Mouse (Mus musculus): Measurements from ENCODE around the gene Col2a1. TPM values are rescaled to one million over a fixed set of nuclear protein-coding genes. Genes with fewer than 3 reads are reported as not detected.

The Col2a1 gene
- polyA plus RNA-seq, 1 experiment from 2014 or later: 885 TPM

DNA sequence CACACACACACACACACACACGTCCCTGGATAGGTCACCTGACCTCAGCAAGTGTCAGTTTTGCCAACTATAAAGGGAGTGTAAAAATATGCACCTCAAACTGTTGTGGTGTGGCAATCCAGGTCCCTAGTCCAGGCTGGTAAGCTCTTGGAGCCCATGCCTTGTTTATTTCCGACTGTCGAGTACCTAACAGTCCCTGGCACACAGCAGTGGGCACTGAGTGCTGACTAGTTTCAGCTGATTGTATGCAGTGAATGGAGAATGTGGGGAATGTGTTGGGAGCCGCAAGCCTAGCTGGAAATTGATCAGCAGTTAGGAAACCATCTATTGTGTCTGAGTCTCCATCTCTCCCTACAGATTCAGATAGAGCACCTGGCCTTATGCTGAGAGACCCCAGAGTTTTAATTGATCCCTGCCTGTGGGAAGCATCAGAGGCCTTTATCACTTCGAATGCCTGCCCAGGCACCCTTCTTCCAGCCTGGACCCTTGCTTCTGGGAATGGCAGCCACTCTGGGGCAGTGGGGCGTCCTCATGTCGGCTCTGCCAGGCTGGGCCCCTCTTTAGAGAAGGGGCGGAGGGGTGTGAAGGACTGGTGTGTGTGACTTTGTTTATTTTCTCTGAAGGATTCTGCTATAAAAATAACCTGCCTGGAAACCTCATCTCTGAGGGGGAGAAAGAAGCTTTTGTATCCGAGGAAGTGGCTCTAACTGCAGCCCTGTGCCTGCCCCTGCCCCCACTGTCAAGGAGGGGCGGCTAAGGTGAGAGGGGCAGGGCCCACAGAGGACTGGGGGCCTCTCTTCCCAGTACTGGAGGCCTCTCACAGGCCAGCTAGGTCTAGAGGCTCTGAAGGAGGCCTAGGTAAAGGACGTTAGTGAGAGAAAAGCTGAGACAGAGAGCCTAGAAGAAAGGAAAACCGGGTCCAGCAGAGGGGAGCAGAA lies 22.7 kb upstream of the Col2a1 start:
- H3K36me3 ChIP-seq: no peaks in the 10 kb centered on the region
- peak overlapping the region; percentile 84 for H3K27ac ChIP-seq
- ATAC-seq (ENCODE audit: insufficient number of reproducible peaks, low FRiP score, low TSS enrichment, low read depth): peak; percentile 71
- no peak overlapping the region for H3K4me2 ChIP-seq
- 31% methylated on average over 12 of the region's 12 CpGs for WGBS
- H3K9me3 ChIP-seq: no peaks in the 10 kb centered on the region
- peaks cover 40% of the 10 kb centered on the region for H3K4me1 ChIP-seq
- no peak overlapping the region for H3K9ac ChIP-seq
- no peaks in the 10 kb centered on the region for H3K27me3 ChIP-seq
- no peak overlapping the region for H3K4me3 ChIP-seq

DNA sequence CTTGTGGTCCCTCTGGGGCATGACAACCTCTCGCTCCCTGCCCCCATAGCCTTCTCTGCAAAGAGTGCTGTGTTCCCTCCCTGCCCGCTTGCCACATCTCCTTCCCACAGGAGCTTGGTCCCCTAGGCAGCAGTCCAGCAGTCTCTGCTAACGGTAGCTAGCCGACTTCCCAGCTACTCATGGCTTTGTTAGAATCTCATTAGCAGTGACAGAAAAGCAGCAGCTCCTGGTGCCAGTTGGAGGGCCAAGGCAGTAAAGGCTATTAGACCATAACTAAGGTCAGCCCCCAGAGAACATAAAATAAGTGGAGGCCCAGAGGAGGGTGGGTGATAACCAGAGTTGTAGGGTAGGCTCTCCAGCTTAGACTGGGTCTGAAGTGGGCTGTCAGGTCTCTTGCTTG lies 21.1 kb upstream of the Col2a1 start:
- no peak overlapping the region for H3K9ac ChIP-seq
- no peaks in the 10 kb centered on the region for H3K36me3 ChIP-seq
- ATAC-seq (ENCODE audit: insufficient number of reproducible peaks, low FRiP score, low TSS enrichment, low read depth): no peak
- 44% methylated on average over 4 of the region's 4 CpGs for WGBS
- H3K27ac ChIP-seq: peak overlapping the region; percentile 84
- H3K4me3 ChIP-seq: no peak overlapping the region
- no peaks in the 10 kb centered on the region for H3K27me3 ChIP-seq
- H3K9me3 ChIP-seq: no peaks in the 10 kb centered on the region
- H3K4me1 ChIP-seq: peaks cover 43% of the 10 kb centered on the region
- no peak overlapping the region for H3K4me2 ChIP-seq

DNA sequence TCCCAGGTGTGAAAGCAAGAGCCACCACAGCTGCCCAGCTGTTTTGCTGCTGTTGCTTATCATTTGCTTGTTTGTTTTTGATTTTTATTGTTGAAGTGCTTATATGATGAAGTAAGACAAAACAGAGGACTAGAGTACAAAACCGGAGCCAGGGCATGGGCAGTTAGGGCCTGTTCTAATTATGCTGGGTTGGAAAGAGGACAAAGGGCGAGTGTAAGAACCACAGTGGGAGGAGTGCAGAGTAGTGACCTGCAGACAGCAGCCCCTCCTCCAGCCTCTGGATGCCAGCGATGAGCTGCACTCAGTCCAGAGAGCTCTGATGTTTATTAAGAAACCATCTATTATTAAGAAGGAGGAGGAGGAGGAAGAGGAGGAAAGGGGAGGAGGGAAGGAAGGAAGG lies 18.6 kb upstream of the Col2a1 start:
- Histone ChIP-seq H3K27ac (no peak overlapping the region), H3K9ac (no peak overlapping the region)

DNA sequence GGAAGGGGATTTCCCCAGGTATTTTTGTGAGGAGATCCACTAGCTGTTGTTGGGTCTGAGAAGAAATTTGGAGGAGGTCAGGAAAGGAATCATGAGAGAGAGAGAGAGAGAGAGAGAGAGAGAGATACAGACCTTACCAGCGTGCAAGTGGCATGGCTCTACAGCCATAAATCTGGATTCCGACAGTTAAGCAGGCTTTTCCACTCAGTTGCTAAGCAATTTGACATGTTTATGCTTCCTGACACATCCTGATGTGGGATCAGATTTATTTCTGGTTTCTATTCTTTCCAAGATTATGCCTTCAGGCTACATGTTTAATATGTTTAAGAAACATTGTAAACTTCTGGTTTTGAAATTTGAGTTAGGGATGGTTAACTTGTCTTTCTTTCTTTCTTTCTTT lies 17.4 kb upstream of the Col2a1 start:
- H3K9ac ChIP-seq: no peak overlapping the region
- no peak overlapping the region for H3K4me2 ChIP-seq
- no peaks in the 10 kb centered on the region for H3K27me3 ChIP-seq
- H3K4me3 ChIP-seq: no peak overlapping the region
- no peaks in the 10 kb centered on the region for H3K36me3 ChIP-seq
- H3K9me3 ChIP-seq: no peaks in the 10 kb centered on the region
- WGBS: 8% methylated on average over 2 of the region's 2 CpGs
- ATAC-seq (ENCODE audit: insufficient number of reproducible peaks, low FRiP score, low TSS enrichment, low read depth): no peak
- H3K27ac ChIP-seq: no peak overlapping the region; the same call in 1 of the 2 replicates
- peaks cover 20% of the 10 kb centered on the region for H3K4me1 ChIP-seq

More for the DNA sequence above, 18.6 kb upstream of the Col2a1 start:
- H3K4me1 ChIP-seq: peaks cover 33% of the 10 kb centered on the region
- no peak overlapping the region for H3K4me3 ChIP-seq
- H3K9me3 ChIP-seq: no peaks in the 10 kb centered on the region
- 43% methylated on average over 3 of the region's 3 CpGs for WGBS
- H3K36me3 ChIP-seq: no peaks in the 10 kb centered on the region
- H3K4me2 ChIP-seq: no peak overlapping the region
- no peaks in the 10 kb centered on the region for H3K27me3 ChIP-seq
- no peak for ATAC-seq (ENCODE audit: insufficient number of reproducible peaks, low FRiP score, low TSS enrichment, low read depth)

DNA sequence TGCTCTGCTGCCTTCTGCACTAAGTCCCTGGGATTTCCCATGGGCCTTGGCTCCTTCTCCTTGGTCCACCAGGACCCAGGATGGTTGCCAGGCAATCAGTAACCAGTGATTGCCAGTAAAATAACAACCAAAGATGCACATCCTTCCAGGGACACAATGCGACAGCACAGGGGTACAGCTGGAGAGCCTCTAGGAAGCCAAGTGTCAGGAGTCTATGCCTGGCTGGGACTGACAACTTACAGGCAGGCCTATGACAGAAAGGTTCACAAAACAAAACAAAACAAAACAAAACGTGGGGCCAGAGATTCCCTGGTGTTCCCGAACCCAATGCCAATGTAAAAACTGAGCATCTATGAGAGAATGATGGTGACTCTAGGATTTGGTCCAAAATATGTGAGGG lies 14.6 kb upstream of the Col2a1 start:
- H3K9ac ChIP-seq: no peak overlapping the region
- no peaks in the 10 kb centered on the region for H3K36me3 ChIP-seq
- H3K27me3 ChIP-seq: no peaks in the 10 kb centered on the region
- no peak for ATAC-seq (ENCODE audit: insufficient number of reproducible peaks, low FRiP score, low TSS enrichment, low read depth)
- H3K4me3 ChIP-seq: no peak overlapping the region
- H3K4me2 ChIP-seq: no peak overlapping the region
- 75% methylated on average over 3 of the region's 3 CpGs for WGBS
- no peaks in the 10 kb centered on the region for H3K9me3 ChIP-seq
- 0 out of 2 replicates have a peak, but pooled peaks cover 9% of the 10 kb centered on the region for H3K4me1 ChIP-seq
- H3K27ac ChIP-seq: no peak overlapping the region

DNA sequence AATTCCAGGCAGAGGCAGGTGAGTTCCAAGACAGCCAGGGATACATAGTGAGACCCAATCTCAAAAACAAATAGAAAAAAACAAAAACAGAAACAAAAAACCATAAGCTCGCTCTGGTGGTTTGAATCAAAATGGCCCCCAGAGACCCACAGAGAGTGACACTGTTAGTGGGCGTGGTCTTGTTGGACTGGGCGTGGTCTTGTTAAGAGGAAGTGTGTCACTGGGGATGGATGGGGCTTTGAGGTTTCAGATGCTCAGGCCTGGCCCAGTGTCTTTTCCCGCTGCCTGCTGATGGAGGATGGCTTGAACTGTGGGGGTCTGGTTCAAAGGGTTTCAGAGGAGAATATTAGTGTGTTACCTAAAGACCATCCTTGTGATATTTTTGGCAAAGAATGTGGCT lies 13.4 kb upstream of the Col2a1 start:
- Histone ChIP-seq H3K27me3 (no peaks in the 10 kb centered on the region), H3K36me3 (no peaks in the 10 kb centered on the region), H3K4me3 (no peak overlapping the region), H3K4me2 (no peak overlapping the region), H3K27ac (no peak overlapping the region), H3K9ac (no peak overlapping the region), H3K9me3 (no peaks in the 10 kb centered on the region), H3K4me1 (0 out of 2 replicates have a peak, but pooled peaks cover 9% of the 10 kb centered on the region)
- 82% methylated on average over 4 of the region's 4 CpGs for WGBS
- ATAC-seq (ENCODE audit: insufficient number of reproducible peaks, low FRiP score, low TSS enrichment, low read depth): no peak

DNA sequence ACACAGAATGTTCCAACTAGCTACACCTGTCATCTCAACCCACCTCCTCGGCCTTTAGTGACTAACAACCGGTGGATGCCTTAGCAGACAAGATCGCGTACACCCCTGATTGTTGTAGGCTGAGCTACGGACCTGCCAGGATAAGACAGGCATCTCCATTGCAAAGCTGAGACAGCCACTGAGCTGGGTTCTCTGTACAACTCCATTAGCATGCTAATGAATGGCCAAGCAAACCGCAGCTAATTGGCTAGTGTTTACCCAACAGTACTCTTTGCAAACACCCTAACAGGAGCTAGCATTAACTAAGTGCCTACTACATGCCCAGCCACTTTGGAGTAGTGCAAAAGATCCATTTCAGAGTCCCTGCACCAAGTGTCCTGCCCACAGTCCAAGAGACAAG lies 8.3 kb upstream of the Col2a1 start:
- no peak overlapping the region for H3K4me3 ChIP-seq
- no peaks in the 10 kb centered on the region for H3K9me3 ChIP-seq
- 0 out of 2 replicates have a peak, but pooled peaks cover 3% of the 10 kb centered on the region for H3K4me1 ChIP-seq
- H3K27me3 ChIP-seq: no peaks in the 10 kb centered on the region
- WGBS: 77% methylated on average over 6 of the region's 6 CpGs
- no peak overlapping the region for H3K9ac ChIP-seq
- no peaks in the 10 kb centered on the region for H3K36me3 ChIP-seq
- no peak overlapping the region for H3K27ac ChIP-seq
- no peak overlapping the region for H3K4me2 ChIP-seq
- ATAC-seq (ENCODE audit: insufficient number of reproducible peaks, low FRiP score, low TSS enrichment, low read depth): no peak

DNA sequence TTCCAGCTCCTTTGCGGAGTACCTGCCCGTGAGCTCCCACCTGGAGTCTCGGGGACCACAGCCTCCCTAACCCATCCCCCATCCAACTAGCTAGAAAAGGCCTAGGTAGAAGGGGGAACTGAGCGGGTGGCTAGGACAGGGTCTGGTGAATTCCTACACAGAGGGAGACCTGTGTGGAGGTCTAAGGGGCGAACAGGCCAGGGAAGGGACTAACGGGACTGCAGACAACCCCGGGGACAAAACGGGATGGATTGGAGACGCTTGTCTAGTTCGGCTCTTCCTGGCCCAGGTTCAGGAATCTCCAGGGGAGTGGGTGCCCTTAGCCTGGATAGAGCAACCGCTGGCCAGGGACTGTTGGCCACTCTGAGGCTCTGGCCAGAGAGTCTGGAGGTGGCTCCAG lies 686 bp upstream of the Col2a1 start:
- no peak for ATAC-seq (ENCODE audit: insufficient number of reproducible peaks, low FRiP score, low TSS enrichment, low read depth)
- H3K9ac ChIP-seq: 0 out of 2 replicates have a peak overlapping the region, but pooled peaks have one; percentile 4

DNA sequence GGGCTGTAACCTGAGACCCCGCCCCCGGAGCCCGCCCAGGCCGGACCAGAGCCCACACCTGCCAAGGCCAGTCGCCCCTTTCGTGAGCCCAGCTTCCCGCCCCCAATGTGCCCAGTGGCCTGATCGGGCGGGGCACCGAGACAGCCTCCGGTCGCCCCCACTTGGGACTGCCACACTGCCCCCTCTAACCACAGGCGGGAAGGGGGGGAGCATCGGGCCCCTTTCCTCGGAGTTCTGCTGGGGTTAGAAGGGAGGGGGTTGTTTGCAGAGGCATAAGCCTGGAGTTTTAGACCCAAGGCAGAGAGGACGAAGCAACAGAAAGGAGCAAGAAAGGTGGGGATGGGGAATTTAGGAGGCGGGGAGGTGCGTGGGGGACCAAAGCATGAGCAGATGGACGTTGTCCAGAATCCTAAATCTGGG lies 255 bp upstream of the Col2a1 start:
- H3K4me1 ChIP-seq: peaks cover 47% of the 10 kb centered on the region
- H3K9ac ChIP-seq: peak overlapping the region; percentile 56
- H3K27ac ChIP-seq: peak overlapping the region; percentile 91
- no peaks in the 10 kb centered on the region for H3K9me3 ChIP-seq
- 2% methylated on average over 19 of the region's 19 CpGs for WGBS
- ATAC-seq (ENCODE audit: insufficient number of reproducible peaks, low FRiP score, low TSS enrichment, low read depth): no peak; the same call in none of the 2 replicates
- peak overlapping the region; percentile 81 for H3K4me2 ChIP-seq
- H3K4me3 ChIP-seq: peak overlapping the region; percentile 52
- H3K36me3 ChIP-seq: no peaks in the 10 kb centered on the region
- H3K27me3 ChIP-seq: peaks cover 35% of the 10 kb centered on the region

More for the DNA sequence above, 686 bp upstream of the Col2a1 start:
- Histone ChIP-seq H3K4me3 (peak overlapping the region; percentile 52), H3K27ac (peak overlapping the region; percentile 78), H3K4me2 (peak overlapping the region; percentile 81), H3K4me1 (peaks cover 45% of the 10 kb centered on the region), H3K36me3 (no peaks in the 10 kb centered on the region), H3K9me3 (no peaks in the 10 kb centered on the region), H3K27me3 (peaks cover 31% of the 10 kb centered on the region)
- WGBS: 15% methylated on average over 11 of the region's 11 CpGs

DNA sequence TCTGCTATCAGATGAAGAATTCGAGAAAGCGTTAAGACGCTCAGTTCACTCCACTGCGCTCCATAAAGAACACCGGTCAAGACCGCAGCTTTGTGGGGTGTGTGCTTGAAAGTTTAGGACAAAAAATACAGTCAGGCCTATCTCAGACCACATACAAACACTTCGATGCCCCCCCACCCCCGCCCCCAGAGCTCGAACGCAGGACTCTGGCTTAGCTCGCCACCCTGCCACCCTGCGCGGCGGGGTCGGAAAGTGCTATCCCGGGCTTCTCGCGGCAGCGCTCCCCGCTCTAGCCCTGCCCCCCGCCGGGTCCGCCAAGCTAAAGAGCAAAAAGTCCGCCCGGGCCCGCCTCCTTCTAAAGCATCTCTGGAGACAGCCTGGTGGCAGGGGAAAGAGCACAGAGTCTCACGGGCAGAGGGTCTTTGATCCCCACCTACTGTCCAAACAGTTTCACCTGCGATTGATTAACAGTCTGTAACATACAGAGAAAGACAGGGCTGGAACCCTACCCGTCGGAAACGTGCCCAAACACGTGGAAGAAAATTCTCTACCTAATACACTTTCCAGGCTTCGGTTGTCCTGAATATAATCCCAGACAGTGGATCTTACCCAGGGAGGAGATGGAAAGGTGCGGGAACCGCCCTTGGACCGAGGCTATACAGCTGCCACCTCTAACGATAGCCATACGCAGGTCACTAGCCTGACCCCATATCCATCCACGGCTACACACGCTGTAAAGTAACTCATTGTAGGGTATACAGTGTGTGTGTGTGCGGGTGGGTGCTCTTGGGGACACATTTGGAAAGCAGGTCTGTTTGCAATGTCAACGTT lies 1.3 kb downstream of the Col2a1 start:
- Histone ChIP-seq H3K4me3 (peak overlapping the region; percentile 52), H3K4me2 (peak overlapping the region; percentile 81), H3K27ac (peak overlapping the region; percentile 91), H3K36me3 (0 out of 2 replicates have a peak, but pooled peaks cover 5% of the 10 kb centered on the region), H3K4me1 (peaks cover 57% of the 10 kb centered on the region), H3K9ac (peak overlapping the region; percentile 56), H3K27me3 (peaks cover 47% of the 10 kb centered on the region), H3K9me3 (no peaks in the 10 kb centered on the region)
- 1% methylated on average over 42 of the region's 42 CpGs for WGBS
- ATAC-seq (ENCODE audit: insufficient number of reproducible peaks, low FRiP score, low TSS enrichment, low read depth): no peak

DNA sequence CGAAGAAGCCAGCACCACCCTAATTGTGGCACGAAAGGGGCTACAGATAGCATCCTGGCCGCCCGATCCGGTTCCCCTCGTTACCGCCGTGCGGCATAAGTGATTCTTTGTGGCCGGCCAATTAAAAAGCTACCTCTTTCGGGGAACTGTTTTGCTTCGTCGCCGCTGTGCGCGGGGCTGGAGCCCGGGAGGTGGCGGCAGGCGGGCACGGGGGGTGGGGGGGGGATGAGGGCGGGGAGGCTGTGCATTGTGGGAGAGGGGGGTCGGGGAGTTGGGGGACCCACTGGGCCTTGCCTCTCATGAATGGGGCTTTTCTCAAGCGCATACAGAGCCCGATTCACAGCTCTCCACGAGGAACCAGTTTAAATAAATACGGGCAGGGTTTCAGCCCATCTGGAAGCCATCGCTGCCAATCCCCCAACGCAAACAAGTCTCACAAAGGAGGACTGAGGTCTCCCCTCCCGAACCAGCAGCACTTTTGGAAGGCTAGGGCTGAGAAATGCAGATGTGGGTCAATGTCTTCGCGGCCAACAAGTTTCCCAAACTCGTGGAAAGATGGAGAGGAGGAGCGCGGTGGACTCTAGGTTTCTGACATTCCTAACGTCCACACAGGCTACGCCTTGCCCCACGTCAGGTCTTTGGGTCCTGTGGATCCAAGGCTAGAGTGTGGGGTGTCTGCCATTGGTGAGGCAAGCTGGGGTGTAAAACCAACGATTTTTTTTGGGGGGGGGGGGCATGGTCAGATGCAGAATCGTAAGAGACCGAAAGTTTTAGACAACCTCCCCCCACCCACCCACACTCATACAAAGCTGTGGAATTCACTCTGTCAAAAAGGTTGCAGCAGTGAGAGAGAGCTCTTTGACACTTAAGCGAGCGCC lies 2.1 kb downstream of the Col2a1 start:
- ATAC-seq (ENCODE audit: insufficient number of reproducible peaks, low FRiP score, low TSS enrichment, low read depth): peak; percentile 25; the same call in 1 of the 2 replicates
- peak overlapping the region; percentile 91 for H3K27ac ChIP-seq
- H3K9me3 ChIP-seq: no peaks in the 10 kb centered on the region
- H3K36me3 ChIP-seq: 0 out of 2 replicates have a peak, but pooled peaks cover 5% of the 10 kb centered on the region
- H3K4me3 ChIP-seq: peak overlapping the region; percentile 52
- H3K9ac ChIP-seq: peak overlapping the region; percentile 56
- peak overlapping the region; percentile 81 for H3K4me2 ChIP-seq
- peaks cover 47% of the 10 kb centered on the region for H3K27me3 ChIP-seq
- peaks cover 58% of the 10 kb centered on the region for H3K4me1 ChIP-seq
- under 1% methylated on average over 42 of the region's 42 CpGs for WGBS

Measured in limb, embryonic 15.5 days (tissue).